Mouse (Mus musculus) stomach, postnatal 0 days (tissue): Measurements from ENCODE around the gene Pkn1. TPM values are rescaled to one million over a fixed set of nuclear protein-coding genes. Genes with fewer than 3 reads are reported as not detected.

Experiments used
- ATAC-seq: fragments of 200-750 bp; cut with Nextera tagmentation; 2 replicates; pipeline ENCODE4 v1.8.0; 2017; ENCODE audit not compliant: low FRiP score, low TSS enrichment
- DNase-seq: peaks from one replicate; pipeline ENCODE4 v3.0.0-alpha.2; 2016; ENCODE audit warnings: low spot score
- H3K27ac ChIP-seq: fragments of 300-500 bp; sonication (generic); replicated peaks from 2 replicates; pipeline ENCODE4 v1.5.1; 2014; ENCODE audit warnings: mild to moderate bottlenecking, control low read depth
- H3K27me3 ChIP-seq: fragments of 300-500 bp; sonication (generic); 2 replicates; pipeline ENCODE4 v1.6.1; 2014; ENCODE audit warnings: low read length; ENCODE audit not compliant: control insufficient read depth, insufficient read depth
- H3K36me3 ChIP-seq: fragments of 300-500 bp; sonication (generic); 2 replicates; pipeline ENCODE4 v1.6.1; 2014; ENCODE audit warnings: low read length, mixed read lengths; ENCODE audit not compliant: control insufficient read depth, insufficient read depth
- H3K4me1 ChIP-seq: fragments of 300-500 bp; sonication (generic); replicated peaks from 2 replicates; pipeline ENCODE4 v1.6.1; 2014; ENCODE audit warnings: antibody characterized with exemption; ENCODE audit not compliant: control insufficient read depth, insufficient read depth
- H3K4me2 ChIP-seq: fragments of 300-500 bp; sonication (generic); replicated peaks from 2 replicates; pipeline ENCODE4 v1.6.1; 2014; ENCODE audit warnings: low read depth, mild to moderate bottlenecking, control low read depth, moderate library complexity
- H3K4me3 ChIP-seq: fragments of 300-500 bp; sonication (generic); 2 replicates; pipeline ENCODE4 v1.5.1; 2014; ENCODE audit warnings: low read depth, low read length, control low read depth
- H3K9ac ChIP-seq: fragments of 300-500 bp; sonication (generic); 2 replicates; pipeline ENCODE4 v1.6.1; 2014; ENCODE audit warnings: mild to moderate bottlenecking, low read length, control low read depth, mixed read lengths
- H3K9me3 ChIP-seq: fragments of 300-500 bp; sonication (generic); 2 replicates; pipeline ENCODE4 v1.6.1; 2016; ENCODE audit warnings: low read length; ENCODE audit not compliant: control insufficient read depth
- CTCF ChIP-seq: IDR thresholded peaks from 2 replicates; pipeline ENCODE4 v1.5.1; 2016; ENCODE audit warnings: antibody characterized with exemption, low read depth, mild to moderate bottlenecking, moderate library complexity
- EP300 ChIP-seq: optimal IDR thresholded peaks from 2 replicates; pipeline ENCODE3; 2016; ENCODE audit warnings: antibody characterized with exemption
- WGBS: fragments of 180-500 bp; shearing (Covaris S2); extraction: QIAGEN DNeasy Blood & Tissue Kit; methylation state at CpG from one replicate; pipeline ENCODE4 v1.1.7; 2014; 5-methylcytosine and 5-hydroxymethylcytosine counted together
- polyA plus RNA-seq: library from polyadenylated mRNA; unstranded; fragments of >200 nt; fragmentation: Nextera tagmentation; extraction: Ambion mirVana; gene quantifications from 2 replicates; pipeline ENCODE4 v1.2.1, GENCODE M21; 2015

Pkn1 gene
- polyA plus RNA-seq, 1 experiment from 2014 or later: 14.4 TPM

DNA sequence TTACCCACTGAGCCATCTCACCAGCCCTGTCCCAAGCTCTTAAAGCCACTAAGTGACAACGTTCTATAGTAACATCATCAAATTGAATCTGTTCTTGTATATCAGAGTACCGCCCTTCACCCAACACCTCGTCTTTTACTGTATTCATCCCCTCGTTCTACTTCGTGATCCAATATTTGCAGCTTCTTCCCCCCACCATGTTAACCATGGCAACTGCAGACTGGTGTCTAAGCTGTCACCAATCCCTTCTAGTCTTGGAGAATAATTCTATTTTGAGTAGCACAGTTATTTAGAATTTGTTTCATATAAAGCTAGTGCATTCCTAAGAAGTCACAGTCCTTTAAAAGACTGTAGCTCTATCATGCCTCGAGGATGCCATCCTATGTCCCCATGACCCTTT lies 9.7 kb downstream of the Pkn1 start:
- no peak for DNase-seq
- no peak overlapping the region for H3K27ac ChIP-seq
- TF ChIP-seq EP300 (no peak), CTCF (no peak)
- no peaks in the 10 kb centered on the region; the same call in 1 of the 2 replicates for H3K4me1 ChIP-seq
- no peaks in the 10 kb centered on the region for H3K9me3 ChIP-seq
- no peak overlapping the region for H3K9ac ChIP-seq
- ATAC-seq: no peak
- WGBS: 89% methylated on average over 6 of the region's 6 CpGs
- peaks cover 28% of the 10 kb centered on the region for H3K36me3 ChIP-seq
- H3K4me3 ChIP-seq: no peak overlapping the region
- H3K4me2 ChIP-seq: no peak overlapping the region
- no peaks in the 10 kb centered on the region for H3K27me3 ChIP-seq

DNA sequence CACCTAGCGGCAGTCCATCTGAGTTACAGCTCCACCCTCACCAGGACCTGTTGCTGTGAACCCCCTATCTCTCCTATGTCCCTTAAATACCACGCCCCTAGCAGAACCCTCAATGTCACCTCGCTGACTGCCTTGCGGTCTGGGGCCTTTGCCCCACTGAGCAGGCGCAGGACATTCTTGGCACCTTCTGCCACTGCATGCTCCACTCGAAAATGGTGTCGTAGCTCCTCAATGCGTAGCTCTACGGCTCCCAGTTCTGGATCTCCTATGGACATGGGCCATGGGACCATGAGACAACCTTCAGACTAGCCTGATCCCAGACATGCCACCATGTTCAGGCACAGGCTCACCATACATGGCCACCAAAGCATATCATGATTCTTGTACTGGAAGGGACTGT lies 14.5 kb downstream of the Pkn1 start:
- Histone ChIP-seq H3K4me1 (no peaks in the 10 kb centered on the region), H3K36me3 (peaks cover 21% of the 10 kb centered on the region), H3K4me2 (no peak overlapping the region), H3K9ac (no peak overlapping the region), H3K27ac (no peak overlapping the region), H3K4me3 (no peak overlapping the region), H3K9me3 (no peaks in the 10 kb centered on the region), H3K27me3 (no peaks in the 10 kb centered on the region)
- ATAC-seq (no peak), DNase-seq (no peak)
- no peak for TF ChIP-seq EP300
- no peak for TF ChIP-seq CTCF
- WGBS: 95% methylated on average over 9 of the region's 9 CpGs

DNA sequence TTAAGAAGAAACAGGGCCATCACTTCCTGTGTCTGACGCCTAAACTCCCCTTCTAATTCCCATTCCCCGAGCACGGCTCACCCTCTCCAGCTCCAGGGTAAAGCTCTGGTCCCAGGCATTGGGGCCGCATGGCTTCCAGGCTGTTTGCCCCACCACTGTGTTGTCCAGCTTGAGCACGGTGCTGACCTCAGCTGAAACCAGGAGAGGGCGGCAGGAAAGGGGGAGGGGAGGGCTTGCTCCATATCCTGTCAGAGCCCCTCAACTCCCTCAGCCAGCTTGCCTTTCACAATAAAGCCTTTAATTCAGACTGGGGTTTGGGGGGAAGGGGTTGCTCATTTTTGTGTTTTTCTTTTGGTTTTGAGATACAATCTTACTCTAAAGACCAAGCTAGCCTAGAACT lies 17.9 kb downstream of the Pkn1 start:
- no peaks in the 10 kb centered on the region for H3K9me3 ChIP-seq
- no peak for TF ChIP-seq EP300
- peak; percentile 33 for TF ChIP-seq CTCF
- no peak overlapping the region for H3K4me2 ChIP-seq
- WGBS: 22% methylated on average over 6 of the region's 6 CpGs
- no peak overlapping the region for H3K4me3 ChIP-seq
- ATAC-seq: 0 out of 2 replicates have a peak, but pooled peaks have one; percentile 28
- H3K36me3 ChIP-seq: peaks cover 28% of the 10 kb centered on the region
- peak overlapping the region; percentile 30; the same call in 1 of the 2 replicates for H3K27ac ChIP-seq
- H3K4me1 ChIP-seq: no peaks in the 10 kb centered on the region
- H3K9ac ChIP-seq: no peak overlapping the region
- DNase-seq: no peak
- no peaks in the 10 kb centered on the region for H3K27me3 ChIP-seq

DNA sequence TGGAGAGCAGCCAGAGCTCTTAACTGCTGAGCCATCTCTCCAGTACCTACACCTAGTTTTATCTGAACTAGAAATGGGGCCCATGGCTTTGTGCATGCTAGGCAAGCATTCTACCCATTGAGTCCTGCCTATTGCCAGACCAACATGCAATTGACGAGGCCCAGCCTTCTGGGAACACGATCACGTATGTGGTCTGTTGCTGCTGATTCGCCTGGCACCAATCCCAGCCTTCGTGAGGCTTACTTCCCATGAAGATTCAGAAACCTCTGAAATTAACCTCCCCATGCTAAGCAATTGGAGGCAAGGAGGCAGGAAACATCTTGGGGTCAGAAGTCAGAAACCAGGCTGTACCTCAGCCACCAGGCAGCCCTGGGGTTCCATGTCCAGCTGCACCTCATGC lies 18.4 kb downstream of the Pkn1 start:
- DNase-seq (no peak), ATAC-seq (no peak)
- no peak overlapping the region for H3K4me2 ChIP-seq
- WGBS: 60% methylated on average over 5 of the region's 5 CpGs
- TF ChIP-seq EP300 (no peak), CTCF (no peak)
- no peaks in the 10 kb centered on the region for H3K9me3 ChIP-seq
- no peaks in the 10 kb centered on the region for H3K27me3 ChIP-seq
- no peaks in the 10 kb centered on the region for H3K4me1 ChIP-seq
- no peak overlapping the region for H3K9ac ChIP-seq
- peak overlapping the region; percentile 30; the same call in 1 of the 2 replicates for H3K27ac ChIP-seq
- H3K4me3 ChIP-seq: no peak overlapping the region
- H3K36me3 ChIP-seq: peaks cover 26% of the 10 kb centered on the region

DNA sequence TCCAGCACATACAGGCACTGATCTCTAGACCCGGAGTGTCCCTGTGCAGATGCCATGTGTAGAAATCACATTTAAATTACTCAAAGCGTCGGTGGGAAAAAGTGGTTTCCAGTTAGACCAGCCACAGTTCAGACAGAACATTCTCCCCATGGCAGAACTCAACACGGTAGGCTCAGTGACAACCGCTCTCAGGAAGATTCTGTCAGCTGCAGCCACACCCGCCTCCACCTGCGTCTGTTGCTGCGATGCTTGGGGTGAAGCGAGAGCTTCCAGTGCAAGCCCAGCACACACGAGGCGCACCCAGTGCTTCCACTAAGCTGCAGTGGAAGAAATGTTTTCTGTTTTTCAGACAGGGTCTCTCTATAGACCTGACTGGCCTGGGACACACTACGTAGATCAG lies 19.1 kb downstream of the Pkn1 start:
- H3K27ac ChIP-seq: no peak overlapping the region
- 87% methylated on average over 12 of the region's 12 CpGs for WGBS
- H3K9ac ChIP-seq: no peak overlapping the region
- no peak overlapping the region for H3K4me3 ChIP-seq
- no peak overlapping the region for H3K4me2 ChIP-seq
- no peaks in the 10 kb centered on the region for H3K9me3 ChIP-seq
- no peaks in the 10 kb centered on the region for H3K4me1 ChIP-seq
- no peak for TF ChIP-seq EP300
- TF ChIP-seq CTCF: no peak
- no peaks in the 10 kb centered on the region for H3K27me3 ChIP-seq
- peaks cover 25% of the 10 kb centered on the region for H3K36me3 ChIP-seq
- no peak for ATAC-seq
- DNase-seq: no peak

DNA sequence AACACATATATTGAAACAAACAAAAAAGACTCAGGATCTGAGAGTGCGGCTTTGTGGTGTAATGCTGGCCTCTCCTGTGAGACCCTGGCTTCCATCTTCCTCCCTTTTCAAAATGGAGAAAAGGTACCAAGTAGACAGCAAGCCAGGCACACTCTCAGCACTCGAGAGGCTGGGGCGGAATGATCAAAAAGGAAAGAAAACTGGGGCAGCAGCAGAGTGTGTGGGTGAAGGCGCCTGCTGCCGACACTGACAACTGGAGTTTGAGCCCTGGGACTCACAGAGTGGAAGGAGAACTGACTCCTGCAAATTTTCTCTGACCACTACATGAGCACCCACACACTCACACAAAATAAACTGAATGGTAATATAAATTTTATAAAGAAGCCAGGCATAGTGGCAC lies 24.5 kb downstream of the Pkn1 start:
- WGBS: 86% methylated on average over 5 of the region's 5 CpGs
- ATAC-seq (no peak), DNase-seq (no peak)
- no peaks in the 10 kb centered on the region for H3K4me1 ChIP-seq
- no peak overlapping the region for H3K27ac ChIP-seq
- H3K4me3 ChIP-seq: no peak overlapping the region
- no peaks in the 10 kb centered on the region for H3K9me3 ChIP-seq
- no peaks in the 10 kb centered on the region for H3K27me3 ChIP-seq
- TF ChIP-seq EP300 (no peak), CTCF (no peak)
- H3K4me2 ChIP-seq: no peak overlapping the region
- peaks cover 24% of the 10 kb centered on the region for H3K36me3 ChIP-seq
- H3K9ac ChIP-seq: no peak overlapping the region
